Mouse (Mus musculus) embryonic facial prominence, embryonic 14.5 days (tissue): ENCODE data around the gene Atp8b2. TPM values are rescaled to one million over a fixed set of nuclear protein-coding genes. Genes with fewer than 3 reads are reported as not detected.

Experiments used
- ATAC-seq: fragments of 200-750 bp; cut with Nextera tagmentation; 2 replicates; pipeline ENCODE4 v1.8.0; 2017; ENCODE audit warnings: low read depth, moderate number of reproducible peaks, moderate TSS enrichment
- DNase-seq: peaks from one replicate; pipeline ENCODE4 v3.0.0-alpha.2; 2015; ENCODE audit warnings: low spot score
- H3K27ac ChIP-seq: fragments of 300-500 bp; sonication (generic); replicated peaks from 2 replicates; pipeline ENCODE4 v1.5.1; 2014; ENCODE audit warnings: low read depth, mild to moderate bottlenecking, low read length, moderate library complexity
- H3K27me3 ChIP-seq: fragments of 300-500 bp; sonication (generic); replicated peaks from 2 replicates; pipeline ENCODE4 v1.6.1; 2014; ENCODE audit warnings: low read length; ENCODE audit not compliant: control insufficient read depth, insufficient read depth
- H3K36me3 ChIP-seq: fragments of 300-500 bp; sonication (generic); 2 replicates; pipeline ENCODE4 v1.6.1; 2014; ENCODE audit warnings: low read length, mixed read lengths; ENCODE audit not compliant: control insufficient read depth, insufficient read depth
- H3K4me1 ChIP-seq: fragments of 300-500 bp; sonication (generic); 2 replicates; pipeline ENCODE4 v1.6.1; 2014; ENCODE audit warnings: antibody characterized with exemption, low read length; ENCODE audit not compliant: control insufficient read depth, insufficient read depth
- H3K4me2 ChIP-seq: fragments of 300-500 bp; sonication (generic); 2 replicates; pipeline ENCODE4 v1.6.1; 2014; ENCODE audit warnings: low read depth, mild to moderate bottlenecking, low read length, moderate library complexity, mixed read lengths
- H3K4me3 ChIP-seq: fragments of 300-500 bp; sonication (generic); 2 replicates; pipeline ENCODE4 v1.5.1; 2014; ENCODE audit warnings: low read depth, mild to moderate bottlenecking, low read length
- H3K9ac ChIP-seq: fragments of 300-500 bp; sonication (generic); 2 replicates; pipeline ENCODE4 v1.6.1; 2014; ENCODE audit warnings: low read depth, mild to moderate bottlenecking, low read length, moderate library complexity, mixed read lengths
- H3K9me3 ChIP-seq: fragments of 300-500 bp; sonication (generic); 2 replicates; pipeline ENCODE4 v1.6.1; 2016; ENCODE audit warnings: low read length; ENCODE audit not compliant: control insufficient read depth
- WGBS: fragments of 180-500 bp; shearing (Covaris S2); extraction: QIAGEN DNeasy Blood & Tissue Kit; methylation state at CpG from one replicate; pipeline ENCODE4 v1.1.7; 2014; 5-methylcytosine and 5-hydroxymethylcytosine counted together
- polyA plus RNA-seq: library from polyadenylated mRNA; unstranded; fragments of >200 nt; fragmentation: Nextera tagmentation; extraction: Ambion mirVana; gene quantifications from 2 replicates; pipeline ENCODE4 v1.2.1, GENCODE M21; 2014

The Atp8b2 gene
- polyA plus RNA-seq, 1 experiment from 2014 or later = 23.8 TPM

DNA sequence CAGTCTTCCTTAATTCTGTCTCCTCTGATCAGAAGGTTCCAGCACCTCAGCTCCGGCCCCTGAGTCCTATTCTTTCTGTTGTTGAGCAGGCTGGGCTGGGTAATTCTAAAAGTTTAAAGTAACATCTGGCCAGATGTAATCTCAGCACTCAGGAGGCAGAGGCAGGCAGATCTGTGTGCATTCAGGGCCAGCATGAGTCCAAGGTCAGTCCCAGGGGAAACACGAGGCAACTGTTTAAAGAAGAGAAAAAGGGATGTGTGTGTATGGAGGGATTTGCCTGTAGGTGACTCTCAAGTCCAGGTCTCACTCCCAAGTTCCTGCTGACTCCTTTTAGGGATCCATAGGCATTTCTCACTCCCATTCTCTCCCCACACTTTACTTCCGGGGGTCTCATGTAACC, 55.5 kb downstream of the Atp8b2 start:
- Histone ChIP-seq H3K36me3 (no peaks in the 10 kb centered on the region), H3K27me3 (peaks cover 9% of the 10 kb centered on the region), H3K4me1 (peaks cover 6% of the 10 kb centered on the region; the same call in 1 of the 2 replicates), H3K4me2 (no peak overlapping the region), H3K4me3 (no peak overlapping the region), H3K9me3 (no peaks in the 10 kb centered on the region), H3K27ac (no peak overlapping the region), H3K9ac (no peak overlapping the region)
- 81% methylated on average over 3 of the region's 3 CpGs for WGBS
- DNase-seq = no peak
- no peak for ATAC-seq

GRCm38 (mm10) chr3:89899511-89899908, 63.8 kb downstream of the Atp8b2 start:
- no peaks in the 10 kb centered on the region for H3K36me3 ChIP-seq
- 54% methylated on average over 8 of the region's 8 CpGs for WGBS
- H3K27ac ChIP-seq = no peak overlapping the region
- ATAC-seq = no peak
- no peak for DNase-seq
- peaks cover 8% of the 10 kb centered on the region for H3K4me1 ChIP-seq
- no peaks in the 10 kb centered on the region for H3K9me3 ChIP-seq
- H3K4me3 ChIP-seq = no peak overlapping the region
- H3K9ac ChIP-seq = no peak overlapping the region
- H3K27me3 ChIP-seq = no peaks in the 10 kb centered on the region
- H3K4me2 ChIP-seq = no peak overlapping the region

- Histone ChIP-seq H3K4me1 (peaks cover 8% of the 10 kb centered on the region), H3K27me3 (no peaks in the 10 kb centered on the region), H3K36me3 (no peaks in the 10 kb centered on the region), H3K4me3 (no peak overlapping the region), H3K9ac (no peak overlapping the region), H3K9me3 (no peaks in the 10 kb centered on the region), H3K27ac (no peak overlapping the region), H3K4me2 (no peak overlapping the region)
- ATAC-seq (no peak), DNase-seq (peak; percentile 22)
- 56% methylated on average over 5 of the region's 5 CpGs for WGBS
Measured at GRCm38 (mm10) chr3:89898870-89899510, 64.3 kb downstream of the Atp8b2 start.

GRCm38 (mm10) chr3:89898011-89898410, 65.3 kb downstream of the Atp8b2 start:
- Histone ChIP-seq H3K27ac (peak overlapping the region; percentile 45; the same call in 1 of the 2 replicates), H3K9me3 (no peaks in the 10 kb centered on the region), H3K4me1 (peaks cover 8% of the 10 kb centered on the region), H3K4me3 (no peak overlapping the region), H3K36me3 (no peaks in the 10 kb centered on the region), H3K4me2 (no peak overlapping the region), H3K9ac (no peak overlapping the region), H3K27me3 (no peaks in the 10 kb centered on the region)
- WGBS = 65% methylated on average over 10 of the region's 10 CpGs
- DNase-seq (no peak), ATAC-seq (no peak)

- peaks cover 8% of the 10 kb centered on the region for H3K4me1 ChIP-seq
- ATAC-seq = peak; percentile 71
- no peak overlapping the region for H3K4me3 ChIP-seq
- no peaks in the 10 kb centered on the region for H3K27me3 ChIP-seq
- H3K9me3 ChIP-seq = no peaks in the 10 kb centered on the region
- H3K4me2 ChIP-seq = no peak overlapping the region
- peak; percentile 63 for DNase-seq
- no peak overlapping the region for H3K9ac ChIP-seq
- H3K27ac ChIP-seq = peak overlapping the region; percentile 48; the same call in 1 of the 2 replicates
- 63% methylated on average over 8 of the region's 8 CpGs for WGBS
- H3K36me3 ChIP-seq = no peaks in the 10 kb centered on the region
Measured at GRCm38 (mm10) chr3:89897204-89897796, 66.0 kb downstream of the Atp8b2 start.

- H3K27ac ChIP-seq = no peak overlapping the region
- no peak overlapping the region for H3K9ac ChIP-seq
- H3K27me3 ChIP-seq = no peaks in the 10 kb centered on the region
- DNase-seq (no peak), ATAC-seq (no peak)
- H3K4me2 ChIP-seq = no peak overlapping the region
- H3K4me3 ChIP-seq = no peak overlapping the region
- H3K36me3 ChIP-seq = no peaks in the 10 kb centered on the region
- H3K4me1 ChIP-seq = peaks cover 8% of the 10 kb centered on the region
- 25% methylated on average over 5 of the region's 5 CpGs for WGBS
- no peaks in the 10 kb centered on the region for H3K9me3 ChIP-seq
Measured at GRCm38 (mm10) chr3:89896571-89896970, 66.7 kb downstream of the Atp8b2 start.

DNA sequence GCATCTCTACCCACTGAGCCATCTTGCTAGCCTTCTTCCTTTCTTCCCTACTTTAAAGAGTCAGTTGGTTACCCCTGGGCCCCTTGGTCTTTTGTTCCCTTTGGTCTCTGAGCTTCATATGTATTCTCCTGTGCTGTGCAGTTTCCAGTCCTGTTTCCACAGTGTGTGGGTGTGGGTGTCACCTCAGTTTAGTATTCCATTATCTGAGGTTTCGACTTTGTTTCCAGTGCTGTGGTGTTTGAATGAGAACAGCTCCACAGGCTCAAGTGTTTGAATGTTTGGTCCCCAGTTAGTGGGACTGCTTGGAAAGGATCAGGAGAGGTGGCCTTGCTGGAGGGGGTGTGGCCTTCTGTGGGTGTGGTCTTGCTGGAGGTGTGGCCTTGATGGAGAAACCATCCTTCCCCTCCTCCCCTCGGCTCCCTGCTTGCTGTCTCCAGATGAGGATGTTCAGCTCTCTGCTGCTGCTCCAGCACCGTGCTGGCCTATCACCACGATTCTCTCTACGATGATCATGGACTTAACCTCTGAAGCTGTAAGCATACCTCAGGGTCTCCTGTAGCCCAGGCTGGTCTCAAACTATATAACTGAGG, 70.7 kb downstream of the Atp8b2 start:
- no peak overlapping the region for H3K27ac ChIP-seq
- no peak overlapping the region for H3K4me2 ChIP-seq
- WGBS = 81% methylated on average over 5 of the region's 5 CpGs
- ATAC-seq (no peak), DNase-seq (no peak)
- no peaks in the 10 kb centered on the region for H3K9me3 ChIP-seq
- H3K4me1 ChIP-seq = peaks cover 4% of the 10 kb centered on the region
- H3K9ac ChIP-seq = no peak overlapping the region
- no peaks in the 10 kb centered on the region for H3K27me3 ChIP-seq
- no peaks in the 10 kb centered on the region for H3K36me3 ChIP-seq
- no peak overlapping the region for H3K4me3 ChIP-seq

GRCm38 (mm10) chr3:89891696-89892095, 71.6 kb downstream of the Atp8b2 start:
- Histone ChIP-seq H3K36me3 (no peaks in the 10 kb centered on the region), H3K27me3 (no peaks in the 10 kb centered on the region), H3K27ac (no peak overlapping the region), H3K9me3 (no peaks in the 10 kb centered on the region), H3K4me2 (no peak overlapping the region), H3K9ac (no peak overlapping the region), H3K4me1 (no peaks in the 10 kb centered on the region; the same call in 1 of the 2 replicates), H3K4me3 (no peak overlapping the region)
- DNase-seq (no peak), ATAC-seq (no peak)
